In the genomic region with DNA sequence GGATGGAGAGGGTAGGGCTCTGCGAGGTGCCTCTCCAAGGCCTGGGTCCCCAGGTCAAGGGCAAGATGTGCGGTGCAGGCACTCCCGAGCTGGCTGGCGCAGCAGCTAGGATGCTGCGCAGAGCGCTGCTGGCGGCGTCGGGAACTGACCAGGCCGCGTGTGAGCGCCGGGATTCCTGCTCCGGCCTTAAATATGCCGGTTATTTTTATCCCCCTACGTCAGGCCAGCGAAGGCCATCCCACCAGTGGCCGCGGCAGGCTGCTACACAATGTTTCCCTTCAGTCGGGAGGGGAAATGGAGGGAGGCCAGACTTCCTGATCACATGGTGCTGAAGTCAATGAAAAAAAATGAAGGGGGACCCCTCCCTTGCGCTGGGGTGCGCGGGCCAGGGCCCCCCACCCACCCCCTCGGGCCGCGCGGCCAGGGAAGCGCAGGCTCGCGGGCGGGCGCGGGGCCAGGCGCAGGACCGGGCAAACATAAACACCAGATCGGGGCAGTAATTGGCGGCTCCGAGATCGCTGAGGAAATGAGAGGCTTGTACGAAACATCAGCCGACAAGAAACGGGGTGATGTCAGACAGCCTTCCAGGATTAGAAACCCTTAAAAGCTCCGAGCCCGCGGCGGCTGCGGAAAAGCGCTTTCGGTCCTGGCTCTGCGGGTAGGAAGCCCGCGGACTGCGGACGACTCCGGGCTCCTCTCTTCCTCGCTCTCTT, we compare ENCODE assay signal across 7 mouse cellular contexts.
A peak's percentile ranks its signal among the peaks of the same experiment; 100 is the strongest.
DNase-seq lines count a peak whose midpoint lies in the region; ATAC-seq lines count a peak whose summit lies in the region.

No protein-coding gene starts in this region.

- H3K27me3 ChIP-seq in forebrain, embryonic 11.5 days (ENCODE audit: control insufficient read depth, insufficient read depth, low read length): no peaks in the 10 kb centered on the region
- H3K27me3 ChIP-seq in heart, embryonic 15.5 days: peaks cover 17% of the 10 kb centered on the region; the same call in 1 of the 2 replicates
- peaks cover 60% of the 10 kb centered on the region for H3K27me3 ChIP-seq in liver, embryonic 13.5 days
- no peaks in the 10 kb centered on the region for H3K27me3 ChIP-seq in splenic B cell, adult 2 months (ENCODE audit: control insufficient read depth, insufficient read depth, low read length, poor library complexity, severe bottlenecking)

- H3K9me3 ChIP-seq in forebrain, embryonic 11.5 days (ENCODE audit: control insufficient read depth, low read length): no peaks in the 10 kb centered on the region
- H3K9me3 ChIP-seq in heart, embryonic 15.5 days (replicated peaks): no peaks in the 10 kb centered on the region
- H3K9me3 ChIP-seq in liver, embryonic 13.5 days (replicated peaks): no peaks in the 10 kb centered on the region

- peak overlapping the region; percentile 84 for H3K4me2 ChIP-seq in forebrain, embryonic 11.5 days (ENCODE audit: low read depth, low read length, severe bottlenecking)
- H3K4me2 ChIP-seq in heart, embryonic 15.5 days: peak overlapping the region; percentile 66
- peak overlapping the region; percentile 58 for H3K4me2 ChIP-seq in liver, embryonic 13.5 days

- WGBS in forebrain, embryonic 11.5 days: under 1% methylated on average over 56 of the region's 56 CpGs
- under 1% methylated on average over 56 of the region's 56 CpGs for WGBS in heart, embryonic 15.5 days
- WGBS in liver, embryonic 13.5 days (ENCODE audit: insufficient replicate concordance): 1% methylated on average over 55 of the region's 56 CpGs

- H3K36me3 ChIP-seq in forebrain, embryonic 11.5 days (ENCODE audit: control insufficient read depth, insufficient read depth, low read length): no peaks in the 10 kb centered on the region
- H3K36me3 ChIP-seq in heart, embryonic 15.5 days: no peaks in the 10 kb centered on the region
- no peaks in the 10 kb centered on the region for H3K36me3 ChIP-seq in liver, embryonic 13.5 days
- no peaks in the 10 kb centered on the region for H3K36me3 ChIP-seq in splenic B cell, adult 2 months (ENCODE audit: control insufficient read depth, insufficient read depth, low read length, poor library complexity, severe bottlenecking)

- peak overlapping the region; percentile 50 for H3K4me3 ChIP-seq in forebrain, embryonic 11.5 days (ENCODE audit: low read depth, low read length)
- peak overlapping the region; percentile 61 for H3K4me3 ChIP-seq in heart, embryonic 15.5 days
- H3K4me3 ChIP-seq in liver, embryonic 13.5 days (replicated peaks): peak overlapping the region; percentile 53

- peak overlapping the region; percentile 68; the same call in 1 of the 2 replicates for H3K27ac ChIP-seq in forebrain, embryonic 11.5 days (ENCODE audit: low read depth, low read length)
- H3K27ac ChIP-seq in heart, embryonic 15.5 days: peak overlapping the region; percentile 97
- no peak overlapping the region for H3K27ac ChIP-seq in liver, embryonic 13.5 days

- H3K9ac ChIP-seq in forebrain, embryonic 11.5 days (ENCODE audit: low read length): peak overlapping the region; percentile 77
- peak overlapping the region; percentile 68 for H3K9ac ChIP-seq in heart, embryonic 15.5 days
- 0 out of 2 replicates have a peak overlapping the region, but pooled peaks have one; percentile 6 for H3K9ac ChIP-seq in liver, embryonic 13.5 days

- peak; percentile 89 for ATAC-seq in forebrain, embryonic 11.5 days (replicated peaks; ENCODE audit: low FRiP score)
- ATAC-seq in heart, embryonic 15.5 days (replicated peaks; ENCODE audit: insufficient number of reproducible peaks, insufficient read depth, low FRiP score, low read depth): peak; percentile 94
- ATAC-seq in liver, embryonic 13.5 days (ENCODE audit: low read depth): peak; percentile 57

- H3K4me1 ChIP-seq in forebrain, embryonic 11.5 days (replicated peaks; ENCODE audit: control insufficient read depth, insufficient read depth, low read length): 0 out of 2 replicates have a peak, but pooled peaks cover 2% of the 10 kb centered on the region
- peaks cover 17% of the 10 kb centered on the region for H3K4me1 ChIP-seq in heart, embryonic 15.5 days (replicated peaks)
- 0 out of 2 replicates have a peak, but pooled peaks cover 3% of the 10 kb centered on the region for H3K4me1 ChIP-seq in liver, embryonic 13.5 days (replicated peaks)

- peak; percentile 56 for DNase-seq in brain, embryonic 18.5 days (ENCODE audit: low read depth, low spot score)
- DNase-seq in forebrain, embryonic 11.5 days (ENCODE audit: low spot score): peak; percentile 84
- DNase-seq in kidney, postnatal 36 days: peak; percentile 86 to 91
- DNase-seq in liver, embryonic 13.5 days: no peak
- peak; percentile 6 to 41 for DNase-seq in natural killer cell, adult 2 months (ENCODE audit: low spot score in 2 of 2)
- DNase-seq in splenic B cell, adult 2 months (ENCODE audit: low read depth, low spot score): peak; percentile 68

Comparison
In these comparisons a context has a peak if more than half of its experiments do, and no peak if none do; other contexts are left out.
1. H3K9ac ChIP-seq: peak in every context shown above with its lines; median percentile 77 in forebrain, embryonic 11.5 days; 68 in heart, embryonic 15.5 days; 6 in liver, embryonic 13.5 days.